Mouse (Mus musculus) urinary bladder, postnatal 10 days (tissue): ENCODE measurements around the gene Stradb.
"Not testable (repeated sequence)": the region's sequence is repeated elsewhere in the genome, so short reads cannot be mapped to it uniquely, and the experiment has no call there.

Source experiments
- DNase-seq: peaks from one replicate; pipeline ENCODE4 v3.0.0; 2022; ENCODE audit warnings: low spot score

Stradb gene

DNA sequence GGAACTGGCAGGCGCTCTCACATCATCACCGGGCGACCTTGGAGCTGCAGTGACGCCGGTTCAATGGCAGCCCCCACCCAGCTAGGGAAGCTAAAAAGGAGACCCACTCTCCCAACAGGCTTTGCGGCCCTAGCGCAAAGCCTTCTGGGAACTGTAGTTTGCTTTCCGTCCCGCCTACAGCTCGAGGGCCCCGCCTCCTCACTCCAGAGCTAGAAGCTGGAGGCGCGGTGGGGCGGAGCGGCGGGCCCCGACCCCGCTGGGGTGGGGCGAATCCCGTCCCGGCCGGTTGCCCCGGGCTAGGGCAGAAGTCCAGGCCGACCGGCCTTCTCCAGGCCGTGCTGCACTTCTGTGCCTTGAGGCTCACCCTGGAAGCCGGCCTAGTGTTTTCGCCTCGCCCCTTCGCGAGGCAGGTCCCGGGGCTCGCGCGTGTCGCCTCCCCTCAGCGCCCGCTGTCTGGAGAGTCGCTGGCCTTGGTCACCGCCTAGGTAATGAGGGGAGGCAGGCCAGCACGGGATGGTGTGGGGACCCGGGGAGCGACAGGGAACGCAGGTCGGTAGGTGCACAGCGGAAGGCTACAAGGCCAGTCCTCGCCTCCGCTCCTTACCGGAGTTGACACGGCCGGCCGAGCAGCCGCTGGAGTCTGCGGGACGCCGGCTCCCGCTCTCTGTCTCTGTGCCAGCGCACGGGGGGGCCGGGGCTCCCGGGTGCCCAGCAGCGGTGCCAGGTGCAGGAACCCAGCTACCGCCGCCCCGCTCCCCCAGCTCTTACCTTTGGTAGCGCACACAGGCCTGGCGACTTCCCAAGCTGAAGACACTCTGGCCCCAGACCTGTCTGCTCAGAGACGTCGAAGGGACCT, at the start of gene Stradb, which contains the start of gene Trak2:
Gene Stradb, plus strand, starts transcription at position 157 of the 856 bp plus-strand sequence.
Gene Trak2, minus strand, starts transcription at position 65 of the 856 bp plus-strand sequence.
- peak; percentile 53 for DNase-seq

DNA sequence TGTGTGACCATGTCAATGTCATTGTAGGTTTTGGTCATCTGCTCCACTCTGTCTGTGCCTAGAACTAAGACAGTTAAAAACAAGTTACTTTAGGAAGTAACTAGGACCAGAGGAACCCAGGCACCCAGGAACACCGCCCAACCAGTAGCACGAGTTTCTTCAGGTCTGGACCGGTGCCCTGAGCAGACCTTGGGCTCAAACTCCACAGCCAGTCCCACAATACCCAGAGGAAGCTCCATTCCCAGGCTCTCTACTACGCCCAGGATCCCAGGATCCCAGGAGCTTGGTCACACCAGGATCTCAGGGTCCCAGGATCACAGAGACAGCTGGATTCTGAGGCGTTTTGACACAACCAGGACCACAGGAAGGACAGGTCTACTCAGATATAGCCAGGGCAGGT, 46.7 kb upstream of the Stradb start:
- DNase-seq = no peak

GRCm38 (mm10) chr1:58936746-58937605, 36.3 kb upstream of the Stradb start:
- DNase-seq = no peak

GRCm38 (mm10) chr1:58937606-58938099, 35.7 kb upstream of the Stradb start:
- no peak for DNase-seq

- no peak for DNase-seq
Measured at GRCm38 (mm10) chr1:58945523-58945922, 27.8 kb upstream of the Stradb start.

- no peak for DNase-seq
Measured at GRCm38 (mm10) chr1:58945960-58946670, 27.2 kb upstream of the Stradb start.

GRCm38 (mm10) chr1:58946718-58947117, 26.6 kb upstream of the Stradb start:
- no peak for DNase-seq

GRCm38 (mm10) chr1:58949561-58950106, 23.7 kb upstream of the Stradb start:
- DNase-seq = no peak

- DNase-seq = no peak
Measured at GRCm38 (mm10) chr1:58950899-58951648, 22.2 kb upstream of the Stradb start.

- no peak for DNase-seq
Measured at GRCm38 (mm10) chr1:58951841-58952240, 21.5 kb upstream of the Stradb start.

DNA sequence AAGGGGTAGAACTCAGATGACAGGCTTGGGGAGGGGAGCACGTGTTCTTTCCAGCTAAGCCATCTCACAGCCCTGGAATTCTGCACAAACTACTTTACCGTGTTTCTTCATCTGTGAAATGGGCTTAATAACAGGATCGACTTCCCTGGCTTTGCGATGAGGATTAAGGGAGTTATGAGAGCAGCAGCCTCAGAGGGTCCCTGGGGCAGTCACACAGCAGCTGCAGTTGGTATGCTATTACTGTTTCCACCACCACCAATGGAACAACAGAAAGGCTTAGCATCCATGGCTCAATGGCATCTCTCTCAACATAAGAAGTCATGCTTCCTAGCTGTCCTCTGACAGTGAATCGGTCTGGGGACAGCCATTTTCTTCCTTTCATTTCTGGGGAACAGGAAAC, 20.8 kb upstream of the Stradb start:
- DNase-seq = no peak

DNA sequence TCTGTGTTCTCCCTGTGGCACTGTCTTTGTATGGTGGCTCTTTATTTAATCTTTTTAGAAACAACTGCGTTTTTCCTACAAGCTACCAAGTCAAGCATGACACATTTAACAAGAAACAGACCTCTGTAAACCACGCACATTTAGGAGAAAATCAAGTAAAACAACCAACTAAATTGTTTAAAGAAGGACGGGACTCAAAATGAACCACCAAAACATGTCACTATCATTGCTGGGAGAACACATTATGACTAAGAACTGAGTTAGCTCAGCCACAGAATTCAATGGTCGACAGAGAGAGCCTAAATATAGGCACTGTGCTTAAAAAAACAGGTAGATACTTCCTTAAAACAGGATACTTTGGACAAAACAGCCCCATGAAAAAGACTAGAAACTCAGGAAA, 20.3 kb upstream of the Stradb start:
- DNase-seq = no peak

GRCm38 (mm10) chr1:58953686-58954434, 19.5 kb upstream of the Stradb start:
- DNase-seq = no peak

GRCm38 (mm10) chr1:58954578-58955410, 18.5 kb upstream of the Stradb start:
- DNase-seq = no peak

- no peak for DNase-seq
Measured at GRCm38 (mm10) chr1:58955716-58956115, 17.6 kb upstream of the Stradb start.

- DNase-seq = no peak
Measured at GRCm38 (mm10) chr1:58956229-58956628, 17.1 kb upstream of the Stradb start.

- DNase-seq = no peak
Measured at GRCm38 (mm10) chr1:58957931-58958330, 15.4 kb upstream of the Stradb start.

DNA sequence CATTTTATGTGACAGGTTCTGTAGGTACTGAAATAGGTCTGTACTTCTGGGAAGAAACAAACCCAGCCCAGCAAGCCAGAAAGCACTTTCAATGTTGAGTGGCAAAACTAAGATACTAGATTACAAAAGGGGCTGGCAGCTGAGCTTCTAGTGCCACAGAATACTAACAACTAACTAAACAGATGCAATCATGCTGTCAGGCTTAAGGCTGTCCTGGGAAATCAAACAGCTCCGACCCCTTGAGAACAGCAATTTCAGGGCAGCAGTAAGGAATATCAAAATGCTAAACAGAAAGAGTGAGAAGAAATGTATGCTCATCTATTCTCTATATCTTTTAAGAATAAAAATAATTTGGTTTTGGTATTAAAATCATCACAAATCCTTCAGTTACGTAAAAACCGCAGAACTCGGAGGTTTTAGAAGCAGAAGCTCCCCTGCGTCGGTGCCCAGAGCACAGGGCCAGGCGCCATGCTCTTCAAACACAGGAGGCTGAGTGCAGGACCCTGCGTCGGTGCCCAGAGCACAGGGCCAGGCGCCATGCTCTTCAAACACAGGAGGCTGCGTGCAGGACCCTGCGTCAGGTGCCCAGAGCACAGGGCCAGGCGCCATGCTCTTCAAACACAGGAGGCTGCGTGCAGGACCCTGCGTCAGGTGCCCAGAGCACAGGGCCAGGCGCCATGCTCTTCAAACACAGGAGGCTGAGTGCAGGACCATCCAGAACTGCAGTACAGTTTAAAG, 14.4 kb upstream of the Stradb start:
- DNase-seq = not testable (repeated sequence)

DNA sequence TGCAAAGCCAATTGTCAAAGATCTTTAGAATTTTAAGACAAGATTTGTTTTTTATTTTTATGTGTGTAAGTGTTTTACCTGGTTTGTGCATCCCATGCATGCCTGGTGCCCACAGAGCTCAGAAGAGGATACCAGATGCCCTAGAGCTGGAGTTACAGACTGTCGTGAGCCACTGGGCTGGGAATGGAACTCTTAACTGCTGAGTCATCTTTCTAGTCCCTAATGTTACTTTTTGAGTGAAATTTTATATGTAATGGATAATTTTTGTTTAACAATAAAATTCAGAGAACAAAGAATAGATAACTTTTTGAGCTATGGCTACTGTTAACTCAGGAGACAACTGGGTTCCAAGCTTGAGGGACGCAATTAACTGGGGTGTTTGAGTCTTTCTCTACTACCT, 13.6 kb upstream of the Stradb start:
- DNase-seq = no peak
